Mouse (Mus musculus) heart, postnatal 0 days (tissue): Measurements from ENCODE around the gene Vtcn1. TPM values are rescaled to one million over a fixed set of nuclear protein-coding genes. Genes with fewer than 3 reads are reported as not detected.
A peak's percentile ranks its signal among the peaks of the same experiment; 100 is the strongest.

Source experiments
- ATAC-seq: fragments of 200-750 bp; cut with Nextera tagmentation; 2 replicates; pipeline ENCODE4 v1.8.0; 2017; ENCODE audit warnings: low read depth, moderate number of reproducible peaks, moderate library complexity; ENCODE audit not compliant: insufficient read depth
- DNase-seq: peaks from one replicate; pipeline ENCODE4 v3.0.0-alpha.2; 2016; ENCODE audit warnings: low spot score
- H3K27ac ChIP-seq: fragments of 300-500 bp; sonication (generic); 2 replicates; pipeline ENCODE4 v1.5.1; 2014; ENCODE audit warnings: low read depth, mild to moderate bottlenecking
- H3K27me3 ChIP-seq: fragments of 300-500 bp; sonication (generic); 2 replicates; pipeline ENCODE4 v1.6.1; 2014; ENCODE audit warnings: low read length, mixed read lengths; ENCODE audit not compliant: control insufficient read depth, insufficient read depth
- H3K36me3 ChIP-seq: fragments of 300-500 bp; sonication (generic); replicated peaks from 2 replicates; pipeline ENCODE4 v1.6.1; 2014; ENCODE audit warnings: low read length, mixed read lengths; ENCODE audit not compliant: control insufficient read depth, insufficient read depth
- H3K4me1 ChIP-seq: fragments of 300-500 bp; sonication (generic); 2 replicates; pipeline ENCODE4 v1.6.1; 2014; ENCODE audit warnings: antibody characterized with exemption; ENCODE audit not compliant: control insufficient read depth, insufficient read depth
- H3K4me2 ChIP-seq: fragments of 300-500 bp; sonication (generic); 2 replicates; pipeline ENCODE4 v1.6.1; 2014; ENCODE audit warnings: low read depth, mild to moderate bottlenecking, low read length, moderate library complexity
- H3K4me3 ChIP-seq: fragments of 300-500 bp; sonication (generic); 2 replicates; pipeline ENCODE4 v1.5.1; 2014; ENCODE audit warnings: low read depth, low read length
- H3K9ac ChIP-seq: fragments of 300-500 bp; sonication (generic); replicated peaks from 2 replicates; pipeline ENCODE4 v1.6.1; 2014; ENCODE audit warnings: low read depth, low read length, mixed read lengths
- H3K9me3 ChIP-seq: fragments of 300-500 bp; sonication (generic); replicated peaks from 2 replicates; pipeline ENCODE4 v1.6.1; 2016; ENCODE audit warnings: low read length; ENCODE audit not compliant: control insufficient read depth
- CTCF ChIP-seq: IDR thresholded peaks from 2 replicates; pipeline ENCODE4 v1.5.1; 2016; ENCODE audit warnings: antibody characterized with exemption, control low read depth, low read depth
- EP300 ChIP-seq: IDR thresholded peaks from 2 replicates; pipeline ENCODE4 v1.6.1; 2016; ENCODE audit warnings: antibody characterized with exemption, low read depth
- WGBS: fragments of 180-500 bp; shearing (Covaris S2); extraction: QIAGEN DNeasy Blood & Tissue Kit; methylation state at CpG from one replicate; pipeline ENCODE4 v1.1.7; 2014; 5-methylcytosine and 5-hydroxymethylcytosine counted together
- polyA plus RNA-seq: library from polyadenylated mRNA; unstranded; fragments of >200 nt; fragmentation: Nextera tagmentation; extraction: Ambion mirVana; gene quantifications from 2 replicates; pipeline ENCODE4 v1.2.1, GENCODE M21; 2015
- total RNA-seq: library from RNA; depleted of rRNA; stranded (reverse); fragments of >200 nt; gene quantifications from 2 replicates; pipeline ENCODE4 v1.2.3, GENCODE M21; 2014; ENCODE audit warnings: low replicate concordance

The Vtcn1 gene
- total and polyA plus RNA-seq, 2 experiments from 2014 or later = 0.27 to 0.36 TPM

- DNase-seq (no peak), ATAC-seq (no peak)
- WGBS = 52% methylated on average over 2 of the region's 2 CpGs
- H3K4me3 ChIP-seq = no peak overlapping the region
- H3K4me1 ChIP-seq = no peaks in the 10 kb centered on the region; the same call in 1 of the 2 replicates
- no peak overlapping the region for H3K4me2 ChIP-seq
- no peaks in the 10 kb centered on the region for H3K36me3 ChIP-seq
- H3K9me3 ChIP-seq = no peaks in the 10 kb centered on the region
- TF ChIP-seq CTCF (no peak), EP300 (no peak)
- H3K27ac ChIP-seq = no peak overlapping the region
- no peak overlapping the region for H3K9ac ChIP-seq
- no peaks in the 10 kb centered on the region for H3K27me3 ChIP-seq
These were observed 4.4 kb upstream of the Vtcn1 start for GRCm38 (mm10) chr3:100820852-100821251.

DNA sequence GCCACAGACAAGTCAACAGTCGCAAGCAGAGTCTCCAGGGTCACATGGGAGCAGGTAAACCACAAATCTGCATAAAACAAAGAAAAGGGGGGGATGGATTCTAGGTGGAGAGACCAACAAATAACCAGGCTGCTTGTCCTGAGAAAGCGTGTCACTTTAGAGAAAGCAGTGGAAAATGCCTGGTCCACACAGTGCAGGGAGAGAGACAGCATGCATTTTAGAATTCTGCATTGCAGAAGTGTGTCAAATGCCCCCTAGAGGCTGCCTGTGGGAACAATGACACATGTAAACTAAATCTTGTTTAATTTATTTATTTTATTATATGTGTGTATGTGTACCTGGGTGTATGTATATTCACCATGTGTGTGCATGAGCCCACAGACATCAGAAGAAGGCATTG is 4.0 kb upstream of the Vtcn1 start:
- no peaks in the 10 kb centered on the region for H3K36me3 ChIP-seq
- H3K9me3 ChIP-seq = no peaks in the 10 kb centered on the region
- ATAC-seq (no peak), DNase-seq (peak; percentile 32)
- no peaks in the 10 kb centered on the region for H3K27me3 ChIP-seq
- no peaks in the 10 kb centered on the region; the same call in 1 of the 2 replicates for H3K4me1 ChIP-seq
- no peak overlapping the region for H3K9ac ChIP-seq
- no peak overlapping the region for H3K4me2 ChIP-seq
- no peak overlapping the region for H3K4me3 ChIP-seq
- WGBS = 30% methylated on average over 2 of the region's 2 CpGs
- no peak overlapping the region for H3K27ac ChIP-seq
- TF ChIP-seq CTCF = peak; percentile 46
- TF ChIP-seq EP300 = no peak

DNA sequence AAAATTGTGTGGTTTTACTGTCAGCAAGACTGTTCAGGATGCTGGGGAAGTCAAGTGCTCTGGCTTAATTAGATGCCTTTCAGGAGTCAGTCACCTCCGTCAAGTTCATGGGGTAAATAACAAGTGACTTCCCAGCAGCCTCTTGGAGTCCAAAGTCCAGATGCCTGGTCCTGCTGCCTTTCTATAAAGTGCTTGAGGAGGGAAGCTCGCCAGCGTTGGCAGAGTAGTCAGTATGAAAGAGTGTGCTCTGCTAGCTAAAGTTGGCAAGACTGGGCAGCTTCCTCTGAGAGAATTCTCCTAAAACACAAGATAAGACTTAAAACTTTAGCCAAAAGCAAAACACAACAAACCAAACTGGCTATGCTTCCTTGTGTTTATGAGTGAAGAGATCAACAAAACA is 18.5 kb downstream of the Vtcn1 start:
- Histone ChIP-seq H3K4me2 (no peak overlapping the region), H3K9ac (no peak overlapping the region), H3K27ac (no peak overlapping the region), H3K4me3 (no peak overlapping the region), H3K27me3 (no peaks in the 10 kb centered on the region), H3K4me1 (no peaks in the 10 kb centered on the region), H3K36me3 (no peaks in the 10 kb centered on the region), H3K9me3 (no peaks in the 10 kb centered on the region)
- TF ChIP-seq EP300 (no peak), CTCF (no peak)
- WGBS = 61% methylated on average over 3 of the region's 3 CpGs
- no peak for DNase-seq
- no peak for ATAC-seq

GRCm38 (mm10) chr3:100844366-100844765 is 19.1 kb downstream of the Vtcn1 start:
- WGBS = 80% methylated on average over 5 of the region's 5 CpGs
- no peak overlapping the region for H3K4me2 ChIP-seq
- DNase-seq (no peak), ATAC-seq (no peak)
- no peaks in the 10 kb centered on the region for H3K27me3 ChIP-seq
- H3K9me3 ChIP-seq = no peaks in the 10 kb centered on the region
- H3K9ac ChIP-seq = no peak overlapping the region
- H3K4me1 ChIP-seq = no peaks in the 10 kb centered on the region
- no peak overlapping the region for H3K27ac ChIP-seq
- no peak overlapping the region for H3K4me3 ChIP-seq
- no peaks in the 10 kb centered on the region for H3K36me3 ChIP-seq
- TF ChIP-seq EP300 (no peak), CTCF (no peak)

DNA sequence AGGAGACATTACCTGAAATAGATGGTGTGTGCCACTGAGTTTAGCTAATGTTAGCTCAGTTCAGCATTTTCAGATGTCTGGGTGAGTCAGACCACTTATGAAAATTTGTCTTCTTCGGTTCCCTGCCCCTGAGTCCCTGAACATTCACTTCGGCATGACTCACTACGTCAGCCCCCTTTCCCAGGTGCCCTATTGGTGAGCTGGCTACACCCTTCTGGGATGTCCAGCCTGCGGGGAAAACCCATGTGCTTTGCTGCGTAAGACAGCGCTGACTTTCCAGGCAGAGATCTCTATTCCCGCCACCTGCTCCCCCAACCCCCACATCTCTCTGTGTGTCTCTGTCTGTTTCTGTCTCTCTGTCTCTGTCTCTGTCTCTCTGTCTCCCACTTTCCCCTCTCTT is 23.1 kb downstream of the Vtcn1 start:
- H3K27me3 ChIP-seq = no peaks in the 10 kb centered on the region
- H3K9ac ChIP-seq = no peak overlapping the region
- no peak for ATAC-seq
- no peak overlapping the region for H3K4me2 ChIP-seq
- WGBS = 81% methylated on average over 7 of the region's 7 CpGs
- TF ChIP-seq EP300 = no peak
- no peak for TF ChIP-seq CTCF
- H3K9me3 ChIP-seq = no peaks in the 10 kb centered on the region
- DNase-seq = no peak
- no peaks in the 10 kb centered on the region for H3K36me3 ChIP-seq
- H3K4me3 ChIP-seq = no peak overlapping the region
- H3K27ac ChIP-seq = no peak overlapping the region
- H3K4me1 ChIP-seq = no peaks in the 10 kb centered on the region

GRCm38 (mm10) chr3:100850468-100850867 is 25.2 kb downstream of the Vtcn1 start:
- no peak overlapping the region for H3K9ac ChIP-seq
- no peaks in the 10 kb centered on the region for H3K36me3 ChIP-seq
- no peak overlapping the region for H3K4me3 ChIP-seq
- whole genome bisulfite sequencing = 63% methylated on average over 6 of the region's 6 CpGs
- no peaks in the 10 kb centered on the region for H3K9me3 ChIP-seq
- H3K4me1 ChIP-seq = no peaks in the 10 kb centered on the region
- H3K27me3 ChIP-seq = no peaks in the 10 kb centered on the region
- H3K4me2 ChIP-seq = no peak overlapping the region
- no peak overlapping the region for H3K27ac ChIP-seq
- TF ChIP-seq CTCF = no peak
- TF ChIP-seq EP300 = no peak
- no peak for DNase-seq
- ATAC-seq = no peak
